Mouse (Mus musculus): ENCODE results near the gene Ascc1.

DNA sequence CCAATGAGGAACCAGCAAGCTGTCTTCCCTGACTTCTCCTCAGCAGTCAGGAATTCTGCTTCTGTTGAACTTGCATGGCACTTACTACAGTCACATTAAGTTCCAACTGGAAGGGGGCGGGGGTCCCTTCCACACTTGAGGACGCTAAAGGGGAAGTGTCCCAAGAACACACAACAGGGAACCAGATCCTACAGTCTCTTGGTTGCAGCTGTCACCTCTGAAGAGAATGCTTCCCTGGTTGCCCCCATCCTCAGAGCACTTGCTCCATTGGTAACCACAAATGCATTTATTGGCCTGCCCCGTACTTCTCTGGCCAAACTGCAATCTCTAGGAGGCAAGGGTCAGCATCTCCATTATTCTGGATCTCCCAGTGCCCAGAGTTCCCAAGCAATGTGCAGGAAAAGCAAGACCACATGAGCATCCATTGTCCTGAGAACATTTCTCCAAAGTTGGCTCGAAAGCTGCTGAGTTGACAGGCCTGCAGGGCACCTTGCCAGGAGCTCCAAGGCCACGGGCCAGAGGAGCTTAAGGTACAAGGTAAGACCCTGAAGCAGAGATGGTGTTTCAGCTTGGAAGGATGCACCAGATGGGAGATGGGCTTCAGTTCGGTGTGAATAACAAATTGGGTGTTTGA lies 35.2 kb upstream of the Ascc1 start:
- TF ChIP-seq POLR2A (IDR thresholded peaks at IDR 0.05; ENCODE audit: low read depth, low read length), result no peak
- no peak for TF ChIP-seq CTCF (IDR thresholded peaks at IDR 0.05; ENCODE audit: extremely low read depth, insufficient read depth, insufficient read length, insufficient replicate concordance)

Measured in spleen, adult 2 months (tissue).